Mouse (Mus musculus): Measurements from ENCODE around the gene 2310003L06Rik.

2310003L06Rik gene

GRCm38 (mm10) chr5:87969201-87969600 lies at the start of gene 2310003L06Rik, which contains the start of gene Gm28434:
Gene 2310003L06Rik (plus strand): TSS chr5:87969459.
Gene Gm28434 (plus strand): TSS chr5:87969517.
- no peak for DNase-seq (ENCODE audit: low spot score in 2 of 2)

GRCm38 (mm10) chr5:87925372-87925771 lies 43.9 kb upstream of the 2310003L06Rik start, which contains the start of gene Csn3:
Gene Csn3 (plus strand): TSS chr5:87925579.
- no peak for DNase-seq (ENCODE audit: low spot score in 2 of 2)

DNA sequence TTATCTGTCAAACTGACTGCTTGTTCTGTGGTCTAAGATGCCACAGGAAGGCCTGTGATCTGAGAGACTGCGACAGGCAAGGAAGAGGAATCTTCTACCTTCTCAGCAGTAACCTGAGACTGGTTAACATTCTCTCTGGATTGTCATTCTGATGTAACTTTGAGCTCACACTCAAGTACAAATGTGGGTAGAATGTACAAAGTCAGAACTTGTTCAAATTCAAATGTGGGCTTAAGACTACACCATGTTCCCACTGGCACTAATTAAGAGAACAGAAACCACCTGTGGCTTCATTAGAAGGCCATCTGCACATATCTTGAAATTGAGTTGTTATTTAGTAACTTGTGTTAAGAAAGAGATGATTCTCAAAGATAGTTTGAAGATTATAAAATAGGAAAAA lies 37.7 kb upstream of the 2310003L06Rik start:
- DNase-seq (ENCODE audit: low spot score in 2 of 2): no peak

DNA sequence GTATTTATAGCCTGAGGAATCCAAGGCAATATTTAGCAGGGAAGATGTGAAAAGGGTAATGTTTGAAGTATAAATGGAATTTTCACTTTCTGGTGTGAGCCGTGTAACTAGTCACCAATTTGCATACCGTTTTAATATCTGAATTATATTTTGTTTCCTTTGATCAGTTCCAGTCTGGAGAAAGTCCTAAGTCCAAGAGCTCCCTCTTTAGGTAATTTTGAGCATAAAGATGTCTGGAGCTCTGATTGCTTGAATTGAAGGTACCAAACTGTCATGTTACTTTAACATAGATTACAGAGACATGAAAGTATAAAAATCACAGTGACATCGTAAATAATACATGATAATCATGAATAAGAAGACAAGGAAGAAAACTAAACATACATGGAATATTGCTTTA lies 28.5 kb upstream of the 2310003L06Rik start:
- no peak for DNase-seq (ENCODE audit: low spot score in 2 of 2)

GRCm38 (mm10) chr5:87942515-87942914 lies 26.7 kb upstream of the 2310003L06Rik start:
- no peak for DNase-seq (ENCODE audit: low spot score in 2 of 2)

- DNase-seq (ENCODE audit: low spot score in 2 of 2): no peak
These were observed 17.4 kb upstream of the 2310003L06Rik start for GRCm38 (mm10) chr5:87951836-87952235.

- no peak for DNase-seq (ENCODE audit: low spot score in 2 of 2)
These were observed 9.9 kb downstream of the 2310003L06Rik start, which contains the start of gene Cabs1 for GRCm38 (mm10) chr5:87979139-87979538. Gene Cabs1 (plus strand): TSS chr5:87979439.

GRCm38 (mm10) chr5:87982468-87983214 lies 13.4 kb downstream of the 2310003L06Rik start:
- DNase-seq (ENCODE audit: low spot score in 2 of 2): no peak

GRCm38 (mm10) chr5:88002249-88002648 lies 33.0 kb downstream of the 2310003L06Rik start, which contains the start of gene Smr3a:
Gene Smr3a (plus strand): TSS chr5:88002549.
- DNase-seq (ENCODE audit: low spot score in 2 of 2): no peak

DNA sequence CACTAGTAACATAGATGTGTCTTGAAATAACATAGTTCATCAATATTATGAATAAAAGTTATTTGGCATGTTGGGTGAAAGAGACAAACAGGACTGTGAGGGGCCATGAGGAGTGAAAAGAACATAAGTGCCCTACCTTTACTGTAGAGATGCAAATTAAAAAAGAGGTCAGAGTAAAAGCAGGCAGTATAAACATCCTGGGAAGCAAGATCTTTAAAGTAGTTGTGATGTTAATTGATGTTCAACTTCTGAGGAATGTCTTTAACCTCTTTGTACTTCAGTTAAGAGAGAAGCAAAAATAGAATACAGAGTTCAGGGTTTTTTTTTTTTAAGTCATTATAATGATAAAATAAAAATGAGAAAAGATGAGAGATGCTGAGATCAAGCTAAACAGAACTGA lies 36.0 kb downstream of the 2310003L06Rik start:
- DNase-seq (ENCODE audit: low spot score in 2 of 2): no peak

All from right cerebral cortex, postnatal 36 days (tissue).